Mouse (Mus musculus) lung, postnatal 0 days (tissue): Measurements from ENCODE around the gene P3h2. TPM values are rescaled to one million over a fixed set of nuclear protein-coding genes. Genes with fewer than 3 reads are reported as not detected.

Experiments used
- ATAC-seq: fragments of 200-750 bp; cut with Nextera tagmentation; 2 replicates; pipeline ENCODE4 v1.8.0; 2017; ENCODE audit warnings: moderate library complexity
- DNase-seq: peaks from one replicate; pipeline ENCODE4 v3.0.0-alpha.2; 2016; ENCODE audit warnings: low spot score
- H3K27ac ChIP-seq: fragments of 300-500 bp; sonication (generic); 2 replicates; pipeline ENCODE4 v1.5.1; 2014; ENCODE audit warnings: antibody characterized with exemption, mild to moderate bottlenecking, low read length, mixed read lengths
- H3K27me3 ChIP-seq: fragments of 300-500 bp; sonication (generic); replicated peaks from 2 replicates; pipeline ENCODE4 v1.6.1; 2014; ENCODE audit warnings: low read length, mixed read lengths; ENCODE audit not compliant: insufficient read depth
- H3K36me3 ChIP-seq: fragments of 300-500 bp; sonication (generic); 2 replicates; pipeline ENCODE4 v1.6.1; 2014; ENCODE audit warnings: low read length, mixed read lengths; ENCODE audit not compliant: insufficient read depth
- H3K4me1 ChIP-seq: fragments of 300-500 bp; sonication (generic); 2 replicates; pipeline ENCODE4 v1.6.1; 2014; ENCODE audit warnings: antibody characterized with exemption, low read depth, low read length, mixed read lengths; ENCODE audit not compliant: insufficient read depth
- H3K4me2 ChIP-seq: fragments of 300-500 bp; sonication (generic); replicated peaks from 2 replicates; pipeline ENCODE4 v1.6.1; 2014; ENCODE audit warnings: low read depth, mild to moderate bottlenecking, low read length, moderate library complexity, mixed read lengths
- H3K4me3 ChIP-seq: fragments of 300-500 bp; sonication (generic); 2 replicates; pipeline ENCODE4 v1.5.1; 2014; ENCODE audit warnings: low read depth, low read length
- H3K9ac ChIP-seq: fragments of 300-500 bp; sonication (generic); replicated peaks from 2 replicates; pipeline ENCODE4 v1.6.1; 2014; ENCODE audit warnings: low read depth, mild to moderate bottlenecking
- H3K9me3 ChIP-seq: fragments of 300-500 bp; sonication (generic); 2 replicates; pipeline ENCODE4 v1.6.1; 2016; ENCODE audit warnings: low read length, mixed read lengths
- CTCF ChIP-seq: IDR thresholded peaks from 2 replicates; pipeline ENCODE4 v1.5.1; 2016; ENCODE audit warnings: antibody characterized with exemption, mild to moderate bottlenecking
- EP300 ChIP-seq: IDR thresholded peaks from 2 replicates; pipeline ENCODE4 v1.6.1; 2016; ENCODE audit warnings: antibody characterized with exemption, mild to moderate bottlenecking, control low read depth
- WGBS: fragments of 180-500 bp; shearing (Covaris S2); extraction: QIAGEN DNeasy Blood & Tissue Kit; methylation state at CpG from one replicate; pipeline ENCODE4 v1.1.7; 2014; 5-methylcytosine and 5-hydroxymethylcytosine counted together
- polyA plus RNA-seq: library from polyadenylated mRNA; unstranded; fragments of >200 nt; fragmentation: Nextera tagmentation; extraction: Ambion mirVana; gene quantifications from 2 replicates; pipeline ENCODE4 v1.2.1, GENCODE M21; 2015

The P3h2 gene
- polyA plus RNA-seq, 1 experiment from 2014 or later, result 1.5 TPM

DNA sequence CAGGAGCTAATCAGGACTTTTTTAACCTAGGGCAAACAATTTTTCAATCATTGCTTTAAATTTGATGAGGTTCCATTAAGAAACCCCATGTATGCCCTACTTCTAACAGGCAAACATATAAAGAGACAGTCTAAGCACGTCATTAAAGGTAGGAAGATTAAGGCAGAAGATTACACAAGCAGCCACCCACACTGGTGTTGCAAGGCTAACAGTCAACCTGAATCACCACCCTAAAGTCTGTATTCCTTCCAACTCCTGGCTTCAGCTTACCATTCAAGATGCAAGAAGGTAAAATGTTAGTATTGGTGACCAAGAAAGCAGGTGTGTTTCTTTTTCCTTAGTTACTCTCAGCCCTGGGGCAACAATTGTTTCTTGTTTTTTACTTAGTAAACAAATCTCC, 193.4 kb downstream of the P3h2 start:
- DNase-seq (no peak), ATAC-seq (no peak)
- Histone ChIP-seq H3K9me3 (no peaks in the 10 kb centered on the region), H3K4me3 (no peak overlapping the region), H3K4me1 (no peaks in the 10 kb centered on the region), H3K4me2 (no peak overlapping the region), H3K27me3 (no peaks in the 10 kb centered on the region), H3K27ac (no peak overlapping the region), H3K9ac (no peak overlapping the region), H3K36me3 (no peaks in the 10 kb centered on the region)
- TF ChIP-seq EP300 (no peak), CTCF (no peak)
- 51% methylated on average over 1 of the region's 1 CpGs for WGBS
